Mouse (Mus musculus) frontal cortex, postnatal 36 days (tissue): ENCODE measurements around the gene Hoxd12.

Experiments
- DNase-seq, 2 experiments: peaks; one replicate each; pipeline ENCODE4 v3.0.0; 2022; ENCODE audit warnings: low spot score in 2 of 2

Hoxd12 gene

DNA sequence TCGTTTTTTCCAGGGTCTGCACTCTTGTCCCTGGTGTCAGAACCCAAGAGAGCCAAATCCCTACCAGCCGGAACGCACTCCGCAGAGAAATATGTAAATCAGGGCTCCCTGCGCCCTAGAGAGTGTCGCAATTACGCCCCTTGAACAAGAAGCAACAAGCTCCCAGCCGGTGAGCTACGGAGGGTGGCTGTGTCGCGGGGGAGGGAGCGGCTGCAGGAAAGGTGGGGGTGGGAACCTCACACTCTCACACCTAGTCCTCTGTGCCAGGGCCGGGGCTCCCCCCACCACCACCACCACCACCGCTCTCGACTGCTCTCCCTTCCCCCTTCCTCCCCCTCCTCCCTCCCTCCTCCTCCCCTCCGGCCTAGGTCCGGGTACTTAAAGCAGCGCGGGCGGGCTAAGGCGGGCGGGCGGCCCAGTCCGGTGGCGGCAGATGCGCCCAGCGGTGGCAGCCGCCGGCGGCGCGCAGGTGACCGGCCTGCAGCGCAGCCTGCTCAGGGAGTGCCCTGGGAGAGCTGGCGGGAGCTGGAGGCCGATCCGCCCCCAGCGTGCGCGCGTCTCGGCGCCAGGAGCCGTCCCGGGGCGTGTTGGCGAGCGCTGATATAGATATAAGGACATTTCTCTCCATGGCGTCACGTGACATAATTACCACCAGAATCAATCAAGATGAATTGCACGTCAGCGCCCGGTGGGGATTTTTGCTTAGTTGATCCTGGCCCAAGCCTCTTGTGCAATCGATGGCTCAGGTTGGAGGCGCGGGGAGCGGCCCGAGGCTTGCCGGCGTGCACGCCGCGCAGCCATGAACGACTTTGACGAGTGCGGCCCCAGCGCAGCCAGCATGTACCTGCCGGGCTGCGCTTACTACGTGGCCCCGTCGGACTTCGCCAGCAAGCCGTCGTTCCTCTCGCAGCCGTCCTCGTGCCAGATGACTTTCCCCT is 7.0 kb downstream of the Hoxd12 start:
- DNase-seq: no peak

DNA sequence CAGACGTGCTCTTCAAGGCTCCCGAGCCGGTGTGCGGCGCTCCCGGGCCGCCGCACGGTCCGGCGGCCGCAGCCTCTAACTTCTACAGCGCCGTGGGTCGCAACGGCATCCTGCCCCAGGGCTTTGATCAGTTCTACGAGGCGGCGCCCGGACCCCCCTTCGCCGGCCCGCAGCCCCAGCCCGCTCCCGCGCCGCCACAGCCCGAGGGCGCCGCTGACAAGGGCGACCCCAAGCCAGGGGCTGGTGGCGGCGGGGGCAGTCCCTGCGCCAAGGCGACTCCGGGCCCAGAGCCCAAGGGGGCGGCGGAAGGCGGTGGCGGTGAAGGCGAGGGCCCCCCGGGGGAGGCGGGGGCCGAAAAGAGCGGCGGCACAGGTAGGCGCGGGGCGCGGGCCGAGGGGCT is 8.0 kb downstream of the Hoxd12 start:
- no peak for DNase-seq

DNA sequence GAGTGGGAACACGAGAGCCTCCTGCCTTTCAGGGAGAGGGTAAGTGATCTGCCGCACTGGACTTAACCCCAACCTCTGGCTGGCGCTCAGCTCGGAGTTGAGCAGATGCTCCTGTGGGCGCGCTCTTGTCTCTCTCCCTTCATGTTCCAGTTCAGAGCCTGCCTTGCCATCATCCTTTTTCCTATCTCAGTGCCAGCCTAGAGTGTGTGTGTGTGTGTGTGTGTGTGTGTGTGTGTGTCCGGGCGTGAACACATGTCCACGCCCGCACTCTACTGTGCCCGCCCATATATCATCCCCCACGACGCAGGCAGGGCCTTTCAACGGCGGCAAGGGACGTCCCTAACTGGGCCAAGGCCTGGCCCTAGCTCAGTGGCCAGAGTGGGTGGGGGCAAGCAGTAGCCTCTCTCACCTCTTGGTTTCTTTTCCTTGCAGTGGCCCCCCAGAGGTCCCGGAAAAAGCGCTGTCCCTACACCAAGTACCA is 8.7 kb downstream of the Hoxd12 start:
- no peak for DNase-seq

DNA sequence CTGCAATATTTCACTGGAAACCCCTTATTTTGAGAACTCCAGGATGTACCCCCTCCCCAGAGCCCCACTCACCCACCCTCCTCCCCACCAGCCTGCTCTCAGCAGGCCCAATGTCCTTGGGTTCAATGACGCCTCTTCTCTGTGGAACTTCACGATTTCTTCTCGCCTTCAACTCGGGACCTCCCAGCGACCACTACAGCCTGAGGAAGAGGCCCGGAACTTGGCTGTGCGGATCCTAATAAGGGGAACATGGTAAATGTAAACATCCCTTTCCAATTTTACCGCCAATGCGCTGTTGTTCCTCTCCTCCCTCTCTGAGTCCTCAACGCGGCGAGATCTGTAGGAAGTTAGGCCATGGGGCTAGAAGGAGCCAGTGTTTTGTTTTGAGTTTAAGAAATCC is 9.3 kb downstream of the Hoxd12 start:
- no peak for DNase-seq

DNA sequence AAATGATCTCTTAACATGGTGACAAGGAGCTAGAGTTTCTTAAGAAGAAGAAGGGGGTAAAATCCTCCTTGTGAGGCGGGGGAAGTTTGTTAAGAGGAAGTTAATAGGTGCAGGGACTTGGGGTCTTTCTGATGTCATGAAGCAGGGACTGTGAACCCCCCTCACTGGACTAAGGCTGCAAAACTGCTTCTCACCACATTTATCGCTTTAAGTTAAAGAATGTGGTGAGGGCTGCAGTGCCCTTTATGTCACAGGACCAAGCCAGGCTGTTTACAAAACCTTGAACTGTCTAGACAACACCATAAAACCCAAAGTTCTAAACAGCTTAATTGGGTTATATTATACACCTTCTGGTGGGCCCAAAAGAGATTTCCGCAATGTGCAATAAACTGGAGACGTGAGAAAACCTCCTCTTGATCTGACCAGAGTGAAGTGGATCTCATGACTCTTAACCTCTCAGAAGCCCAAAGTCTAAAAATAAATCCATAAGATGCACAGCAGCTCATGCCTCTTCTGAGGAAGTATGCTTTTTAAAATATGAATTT is 10.3 kb downstream of the Hoxd12 start:
- DNase-seq: no peak

DNA sequence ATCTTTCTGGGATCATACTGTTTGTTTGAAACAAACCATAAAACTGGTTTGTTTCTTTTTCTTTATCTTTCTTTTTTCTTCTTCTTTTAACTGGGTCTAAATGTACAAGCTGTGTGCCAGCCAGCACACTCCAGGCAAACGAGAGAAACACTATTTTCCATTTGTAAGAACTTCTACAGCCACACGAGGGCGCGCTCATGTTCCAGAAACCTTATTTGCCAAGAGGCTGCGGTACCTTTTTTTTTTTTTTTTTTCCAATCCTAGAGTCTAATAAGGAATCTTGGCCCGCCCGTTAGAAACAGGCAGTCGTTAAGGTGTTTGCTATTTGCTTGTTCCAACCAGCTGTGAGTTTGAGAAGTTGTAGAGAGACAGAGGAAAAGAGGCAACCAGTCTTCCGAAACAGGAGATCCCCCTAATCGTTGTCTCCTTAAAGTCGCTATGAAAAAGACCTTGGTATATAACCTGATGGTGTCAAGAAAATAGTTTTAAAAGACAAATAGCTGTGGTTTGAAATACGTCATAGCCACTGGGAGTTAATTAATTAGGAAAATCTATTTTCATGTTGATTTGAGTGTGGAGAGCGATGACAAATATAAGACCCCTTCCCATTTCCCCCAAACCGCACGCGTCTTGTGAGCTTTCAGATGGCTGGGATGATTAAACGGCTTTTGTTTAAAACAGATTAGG is 11.6 kb downstream of the Hoxd12 start:
- peak in 1 of 2 experiments; percentile 60 for DNase-seq

DNA sequence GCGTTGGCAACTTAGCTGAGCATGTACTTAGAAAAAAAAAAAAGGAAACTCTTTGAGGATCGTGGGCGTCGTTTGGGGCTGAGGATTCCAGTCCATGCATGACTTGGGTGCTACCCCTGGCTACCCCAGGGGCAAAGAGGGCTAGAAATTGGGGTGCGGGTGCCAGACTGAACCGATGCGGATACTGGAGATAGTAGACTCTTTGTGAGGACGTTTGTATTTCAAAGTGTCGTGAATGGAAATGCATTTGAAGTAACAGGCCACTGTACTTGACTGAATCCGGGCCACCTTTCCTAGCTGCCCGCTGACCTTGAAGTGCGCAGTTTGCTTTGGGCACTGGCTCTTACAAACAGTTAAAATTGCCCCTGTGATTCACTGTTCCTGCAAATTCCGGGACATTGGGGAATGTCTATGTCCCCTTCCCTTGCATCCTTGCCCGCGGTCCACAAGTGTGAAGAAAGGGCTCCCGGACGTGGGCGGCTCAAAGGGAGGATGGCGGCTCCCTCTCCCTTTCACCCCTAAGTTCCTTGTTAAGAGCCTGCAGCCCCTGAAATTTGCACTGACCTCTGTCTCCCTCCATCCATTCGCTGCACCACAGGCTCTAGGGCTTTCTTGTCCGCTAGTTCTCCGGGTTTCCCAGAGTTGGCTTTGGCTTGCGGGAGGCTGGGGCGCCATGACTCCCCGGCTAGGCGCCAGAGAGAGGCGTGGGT is 12.3 kb downstream of the Hoxd12 start:
- no peak for DNase-seq

DNA sequence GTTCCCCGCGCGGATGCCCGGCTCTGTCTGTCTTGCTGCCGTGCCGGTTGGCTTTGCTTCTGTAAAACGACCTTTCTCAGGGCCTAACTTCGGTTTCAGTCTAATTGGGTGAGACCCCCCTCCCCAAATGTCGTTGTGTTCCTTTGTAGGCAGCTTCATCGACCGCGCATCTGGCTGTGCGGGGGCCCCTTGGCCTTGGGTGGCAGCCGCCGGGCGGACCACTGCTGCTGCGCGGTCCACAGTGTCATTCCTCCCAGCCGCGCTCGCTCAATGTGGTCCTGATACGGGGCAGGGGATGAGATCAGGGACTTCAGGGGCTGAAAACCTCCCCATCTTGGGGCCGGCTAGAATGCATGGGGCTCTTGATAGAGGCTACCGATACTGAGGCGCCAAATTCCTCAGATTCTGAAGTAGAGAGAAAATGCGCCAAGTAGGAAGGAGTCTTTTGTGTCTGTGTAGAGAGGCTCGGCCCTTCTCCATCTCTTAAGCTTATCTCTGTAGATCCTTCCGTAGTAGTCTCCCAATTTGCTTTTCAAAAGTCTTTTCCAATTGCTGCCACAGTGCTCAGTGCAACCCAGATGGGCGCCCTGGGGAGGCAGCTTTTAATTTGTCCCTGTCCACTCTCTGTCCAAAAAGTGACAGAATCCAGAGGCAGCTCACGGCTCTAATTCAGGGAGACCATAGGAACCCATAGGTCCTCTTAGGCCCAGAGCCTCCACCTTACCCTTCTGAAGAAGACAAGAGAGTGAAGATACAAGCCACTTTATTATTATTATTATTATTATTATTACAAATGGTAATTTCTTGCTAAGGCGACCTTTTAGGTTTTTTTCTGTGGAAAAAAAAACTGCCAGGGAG is 13.1 kb downstream of the Hoxd12 start:
- DNase-seq: no peak

DNA sequence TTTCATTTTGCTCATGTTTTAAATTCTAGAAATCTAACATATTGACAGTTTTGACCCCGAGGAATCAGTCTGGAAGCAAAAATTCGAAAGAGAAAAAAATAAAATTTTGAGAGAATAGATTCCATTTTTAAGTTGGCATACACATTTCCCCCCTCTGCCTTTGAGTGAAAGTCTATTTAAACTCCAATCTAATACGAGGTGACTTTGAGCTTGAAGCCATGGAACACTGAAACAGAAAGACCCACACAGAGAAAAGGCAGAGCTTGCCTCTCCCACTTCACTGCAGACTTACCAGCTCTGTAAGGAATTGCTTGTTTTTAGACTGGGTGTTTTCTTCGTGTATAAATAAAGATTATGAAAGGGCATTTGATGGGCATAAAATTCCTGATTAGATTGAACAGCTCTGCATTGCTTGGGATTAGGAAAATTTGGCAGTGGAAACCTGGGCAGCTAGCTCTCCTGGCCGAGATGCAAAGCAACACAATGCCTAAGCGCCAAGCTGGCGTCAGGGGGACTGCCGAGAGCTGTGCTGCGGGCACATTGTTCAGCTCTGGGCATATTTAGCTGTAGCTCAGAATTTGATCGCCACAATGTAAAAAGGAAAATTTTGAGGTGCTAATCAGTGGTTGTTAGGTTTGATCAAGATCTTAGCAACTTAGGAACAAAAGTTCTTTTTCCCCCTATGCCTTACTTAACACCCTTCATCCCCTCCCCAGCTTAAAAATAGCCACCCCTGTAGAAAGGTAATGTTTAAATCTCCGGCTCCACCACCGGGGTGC is 14.2 kb downstream of the Hoxd12 start:
- DNase-seq: no peak

DNA sequence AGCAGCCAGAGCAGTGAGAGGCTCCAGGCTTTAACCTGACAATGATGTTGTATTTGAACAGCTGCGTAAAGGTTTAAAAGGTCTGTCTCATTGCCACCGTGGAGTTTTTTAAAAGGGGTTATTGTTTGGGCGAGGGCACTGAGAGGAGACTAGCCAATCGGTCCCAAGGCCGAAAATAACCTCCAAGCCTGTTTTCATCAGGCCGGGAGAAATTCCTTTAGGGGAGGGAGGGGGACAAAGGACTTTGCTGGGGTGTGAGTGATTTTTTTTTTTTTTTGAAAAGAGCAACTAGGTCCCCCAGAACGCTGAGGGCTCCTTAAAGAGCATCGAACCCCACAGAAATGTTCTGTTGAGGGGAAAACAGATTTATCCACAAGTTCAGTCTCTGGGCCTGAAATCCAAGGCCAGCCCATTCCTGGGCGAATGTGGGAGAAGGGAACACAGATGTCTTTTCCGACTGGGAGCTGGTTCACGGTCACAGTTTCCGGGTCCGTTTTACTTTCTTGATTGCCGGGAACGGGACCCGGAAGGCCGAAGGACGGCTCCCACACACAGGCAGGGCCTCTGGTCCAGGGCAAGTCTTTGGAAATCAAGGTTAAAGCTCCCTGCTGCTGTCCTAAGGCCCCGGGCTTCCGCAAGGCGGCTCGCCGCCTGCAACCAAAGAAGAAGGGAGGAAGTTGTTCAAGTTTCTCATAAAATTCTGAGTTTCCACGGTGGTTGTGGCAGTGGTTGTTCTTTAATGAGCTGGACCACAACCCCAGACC is 14.9 kb downstream of the Hoxd12 start:
- no peak for DNase-seq

DNA sequence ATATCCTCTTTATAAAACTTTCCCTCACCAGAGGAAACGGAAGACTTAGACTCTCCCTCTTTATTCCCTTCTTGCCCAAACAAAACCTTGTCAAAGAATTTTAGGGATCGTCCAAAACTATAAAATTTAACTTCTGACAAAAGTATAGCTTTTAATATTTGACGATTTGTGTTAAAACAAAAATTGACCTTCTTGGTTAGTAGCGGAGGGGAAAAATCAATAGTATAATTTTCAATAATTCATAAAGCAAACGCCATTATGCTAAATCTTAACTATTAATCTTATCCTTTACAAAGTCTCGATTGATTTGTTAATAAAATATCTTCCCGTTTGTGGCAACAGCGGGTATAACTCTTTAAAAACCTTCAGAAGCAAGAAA is 15.5 kb downstream of the Hoxd12 start:
- no peak for DNase-seq

DNA sequence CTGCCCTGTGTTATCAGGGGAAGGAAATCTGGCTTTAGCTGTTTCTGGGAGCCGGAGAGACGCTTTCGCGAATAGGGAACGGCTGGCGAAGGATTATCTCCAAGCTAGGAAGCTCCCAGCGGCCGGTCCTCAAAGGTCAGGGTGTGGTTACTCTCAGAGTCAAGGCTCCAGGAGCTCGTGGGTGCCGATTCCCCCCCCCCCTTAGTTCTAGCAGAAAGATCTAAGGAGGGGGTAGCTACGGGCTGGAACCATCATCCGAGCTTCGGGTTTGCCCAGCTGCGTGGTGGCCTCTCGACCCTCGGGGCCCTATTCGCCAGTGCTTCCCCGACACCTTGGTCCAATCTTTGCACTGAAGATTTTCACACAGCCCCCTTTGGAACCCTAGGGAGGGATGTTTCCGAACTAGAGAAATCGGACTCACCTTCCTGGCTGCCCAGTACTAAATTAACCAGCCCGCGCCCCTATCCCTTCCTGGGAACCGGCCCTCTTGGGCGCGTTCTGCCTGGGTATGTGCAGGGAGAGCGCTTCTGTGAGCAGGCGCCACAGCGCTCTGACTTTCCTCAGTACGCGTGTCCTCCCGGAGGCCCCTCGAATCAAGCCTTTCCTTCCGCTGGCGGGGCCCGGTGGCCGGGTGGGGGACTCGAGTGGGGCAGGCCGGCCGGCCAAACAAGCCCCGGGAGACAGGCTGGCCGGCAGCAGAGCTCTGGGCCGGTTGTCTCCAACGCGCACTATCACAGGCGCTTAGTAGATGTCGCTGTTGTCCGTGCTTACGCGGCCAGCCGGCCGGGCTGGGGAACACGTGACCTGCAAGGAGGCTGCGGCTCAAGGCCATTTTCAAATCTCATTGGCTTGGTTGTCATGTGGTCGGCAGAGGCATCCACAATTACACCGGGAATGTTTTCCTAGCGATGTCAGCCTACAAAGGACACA is 16.5 kb downstream of the Hoxd12 start, which contains the start of gene Hoxd10:
Gene Hoxd10, plus strand, starts transcription at position 903 of the 930 bp plus-strand sequence.
- no peak for DNase-seq

DNA sequence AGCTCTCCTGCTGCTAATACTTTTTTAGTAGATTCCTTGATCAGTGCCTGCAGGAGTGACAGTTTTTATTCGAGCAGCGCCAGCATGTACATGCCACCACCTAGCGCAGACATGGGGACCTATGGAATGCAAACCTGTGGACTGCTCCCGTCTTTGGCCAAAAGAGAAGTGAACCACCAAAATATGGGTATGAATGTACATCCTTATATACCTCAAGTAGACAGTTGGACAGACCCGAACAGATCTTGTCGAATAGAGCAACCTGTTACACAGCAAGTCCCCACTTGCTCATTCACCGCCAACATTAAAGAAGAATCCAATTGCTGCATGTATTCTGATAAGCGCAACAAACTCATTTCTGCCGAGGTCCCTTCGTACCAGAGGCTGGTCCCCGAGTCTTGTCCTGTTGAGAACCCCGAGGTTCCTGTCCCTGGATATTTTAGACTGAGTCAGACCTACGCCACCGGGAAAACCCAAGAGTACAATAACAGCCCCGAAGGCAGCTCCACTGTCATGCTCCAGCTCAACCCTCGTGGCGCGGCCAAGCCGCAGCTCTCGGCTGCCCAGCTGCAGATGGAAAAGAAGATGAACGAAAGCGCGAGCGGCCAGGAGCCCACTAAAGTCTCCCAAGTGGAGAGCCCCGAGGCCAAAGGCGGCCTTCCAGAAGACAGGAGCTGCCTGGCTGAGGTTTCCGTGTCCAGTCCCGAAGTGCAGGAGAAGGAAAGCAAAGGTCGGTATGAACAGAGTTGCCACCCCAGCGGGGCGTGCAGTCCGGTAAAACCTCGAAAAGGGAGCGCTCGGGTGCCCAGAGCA is 17.4 kb downstream of the Hoxd12 start:
- DNase-seq: no peak

DNA sequence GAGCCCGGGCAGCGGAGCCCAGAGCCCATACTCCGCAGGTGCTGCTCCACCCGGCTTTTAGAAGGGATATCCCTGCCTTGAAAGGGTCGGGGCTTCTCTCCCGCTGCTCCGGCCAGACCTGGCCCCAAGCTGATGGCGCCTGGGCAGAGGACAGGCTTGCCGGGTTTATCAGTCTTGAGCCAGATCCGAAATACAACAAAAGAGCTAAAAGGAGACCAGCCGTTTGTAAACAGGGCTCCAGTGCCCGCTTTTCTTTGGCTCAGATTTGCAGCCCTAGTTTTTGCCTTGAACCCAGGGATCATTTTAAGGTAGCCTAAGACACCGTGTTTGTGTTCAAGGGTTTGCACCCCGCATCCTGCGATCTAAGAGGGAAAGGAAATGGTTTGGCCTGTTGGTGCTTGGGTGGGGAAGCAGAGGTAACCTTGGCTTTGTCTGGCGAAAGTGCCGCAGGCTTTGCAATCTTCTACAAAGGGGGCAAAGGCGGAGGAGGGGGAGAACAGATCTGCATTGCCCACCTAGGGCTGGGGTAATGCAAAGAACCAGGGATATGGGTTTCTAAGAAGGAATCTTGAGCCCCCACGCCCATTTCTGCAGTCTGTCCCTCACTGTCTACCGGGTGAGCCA is 18.1 kb downstream of the Hoxd12 start:
- no peak for DNase-seq

DNA sequence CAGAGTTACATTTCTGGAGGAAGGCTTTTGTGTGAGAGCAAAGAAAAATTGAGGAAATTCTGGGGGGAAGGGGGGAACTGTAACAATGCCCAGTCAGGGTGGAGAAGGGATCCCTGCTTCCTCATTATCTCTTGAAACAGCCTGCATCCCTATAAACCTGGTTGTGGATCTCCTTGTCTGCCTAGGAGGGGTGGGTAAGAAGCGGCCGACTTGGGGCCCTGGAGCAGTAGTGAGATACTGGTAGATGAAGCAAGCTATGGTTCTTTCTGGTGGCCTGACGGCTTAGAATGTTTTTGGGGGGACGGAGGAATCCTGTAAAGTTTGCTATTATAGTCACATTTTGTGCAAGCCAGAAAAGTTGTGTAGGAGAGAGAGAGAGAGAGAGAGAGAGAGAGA is 18.6 kb downstream of the Hoxd12 start:
- no peak for DNase-seq

DNA sequence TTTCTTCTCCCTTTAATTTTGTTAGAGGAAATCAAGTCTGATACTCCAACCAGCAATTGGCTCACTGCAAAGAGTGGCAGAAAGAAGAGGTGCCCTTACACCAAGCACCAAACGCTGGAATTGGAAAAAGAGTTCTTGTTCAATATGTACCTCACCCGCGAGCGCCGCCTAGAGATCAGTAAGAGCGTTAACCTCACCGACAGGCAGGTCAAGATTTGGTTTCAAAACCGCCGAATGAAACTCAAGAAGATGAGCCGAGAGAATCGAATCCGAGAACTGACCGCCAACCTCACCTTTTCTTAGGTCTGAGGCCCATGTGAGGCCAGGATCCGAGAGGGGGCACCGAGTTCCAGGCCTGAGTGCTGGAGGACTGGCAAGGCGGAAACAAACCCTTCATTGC is 19.3 kb downstream of the Hoxd12 start:
- no peak for DNase-seq

DNA sequence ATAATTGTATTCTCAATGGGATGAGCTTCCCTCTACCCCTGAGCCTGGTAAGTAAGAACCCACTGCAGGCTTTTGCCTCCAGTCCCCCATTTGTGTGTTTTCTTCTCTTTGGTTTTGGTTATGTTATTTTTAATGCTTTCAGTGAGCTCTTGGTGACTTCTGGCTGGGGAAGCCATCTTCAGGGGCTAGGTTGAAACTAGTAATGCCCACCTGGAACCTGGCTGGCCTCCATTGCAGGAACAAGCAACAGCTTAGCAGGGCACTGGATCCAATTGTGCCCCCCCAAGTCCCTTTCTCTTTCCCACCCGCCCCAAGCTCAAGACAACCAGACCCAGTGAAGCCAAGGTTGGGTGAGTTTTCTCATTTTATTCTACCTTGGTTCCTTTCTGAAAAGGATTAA is 20.6 kb downstream of the Hoxd12 start:
- no peak for DNase-seq
